Mouse (Mus musculus): ENCODE data around the gene Sox11.

- TF ChIP-seq HCFC1 (IDR thresholded peaks at IDR 0.05; ENCODE audit: borderline replicate concordance, insufficient read depth, low read length) = no peak
- no peak for TF ChIP-seq CHD2 (IDR thresholded peaks at IDR 0.05; ENCODE audit: low read depth, low read length)
- no peak for TF ChIP-seq ZNF384 (IDR thresholded peaks at IDR 0.05; ENCODE audit: low read depth, low read length)
These were observed 31.0 kb downstream of the Sox11 start for GRCm38 (mm10) chr12:27311316-27311832.
